Mouse (Mus musculus): Measurements from ENCODE around the gene BC067074. TPM values are rescaled to one million over a fixed set of nuclear protein-coding genes. Genes with fewer than 3 reads are reported as not detected.

Gene BC067074
- polyA plus RNA-seq, 1 experiment from 2014 or later = 6.0 TPM

GRCm38 (mm10) chr13:113417757-113418483, 125.0 kb downstream of the BC067074 start:
- H3K4me1 ChIP-seq (ENCODE audit: control insufficient read depth, insufficient read depth, low read length) = peaks cover 13% of the 10 kb centered on the region; the same call in 1 of the 2 replicates
- H3K9me3 ChIP-seq (ENCODE audit: control insufficient read depth, low read depth, low read length) = no peaks in the 10 kb centered on the region
- H3K36me3 ChIP-seq (ENCODE audit: control insufficient read depth, insufficient read depth, low read length) = no peaks in the 10 kb centered on the region
- no peak overlapping the region for H3K9ac ChIP-seq (replicated peaks; ENCODE audit: low read depth, low read length)
- H3K27me3 ChIP-seq (ENCODE audit: control insufficient read depth, insufficient read depth, low read length) = no peaks in the 10 kb centered on the region
- ATAC-seq (ENCODE audit: insufficient number of reproducible peaks, insufficient read depth, low FRiP score, low read depth) = peak; percentile 73; the same call in 1 of the 2 replicates
- H3K4me2 ChIP-seq (replicated peaks; ENCODE audit: low read depth, low read length) = no peak overlapping the region
- WGBS = 19% methylated on average over 9 of the region's 9 CpGs
- peak overlapping the region; percentile 44; the same call in 1 of the 2 replicates for H3K27ac ChIP-seq (ENCODE audit: low read length)
- H3K4me3 ChIP-seq (ENCODE audit: low read depth, low read length) = no peak overlapping the region

- 0 out of 2 replicates have a peak overlapping the region, but pooled peaks have one; percentile 4 for H3K27ac ChIP-seq (ENCODE audit: low read length)
- H3K4me2 ChIP-seq (replicated peaks; ENCODE audit: low read depth, low read length) = no peak overlapping the region
- WGBS = 69% methylated on average over 3 of the region's 3 CpGs
- no peaks in the 10 kb centered on the region for H3K36me3 ChIP-seq (ENCODE audit: control insufficient read depth, insufficient read depth, low read length)
- H3K27me3 ChIP-seq (ENCODE audit: control insufficient read depth, insufficient read depth, low read length) = no peaks in the 10 kb centered on the region
- H3K4me1 ChIP-seq (ENCODE audit: control insufficient read depth, insufficient read depth, low read length) = peaks cover 13% of the 10 kb centered on the region; the same call in 1 of the 2 replicates
- no peak overlapping the region for H3K4me3 ChIP-seq (ENCODE audit: low read depth, low read length)
- no peak overlapping the region for H3K9ac ChIP-seq (replicated peaks; ENCODE audit: low read depth, low read length)
- no peaks in the 10 kb centered on the region for H3K9me3 ChIP-seq (ENCODE audit: control insufficient read depth, low read depth, low read length)
- ATAC-seq (ENCODE audit: insufficient number of reproducible peaks, insufficient read depth, low FRiP score, low read depth) = no peak
Measured at GRCm38 (mm10) chr13:113418632-113419031, 125.7 kb downstream of the BC067074 start.

GRCm38 (mm10) chr13:113421472-113421871, 128.5 kb downstream of the BC067074 start:
- Histone ChIP-seq H3K36me3 (ENCODE audit: control insufficient read depth, insufficient read depth, low read length) (no peaks in the 10 kb centered on the region), H3K4me3 (ENCODE audit: low read depth, low read length) (no peak overlapping the region), H3K4me1 (ENCODE audit: control insufficient read depth, insufficient read depth, low read length) (peaks cover 13% of the 10 kb centered on the region; the same call in 1 of the 2 replicates), H3K4me2 (replicated peaks; ENCODE audit: low read depth, low read length) (no peak overlapping the region), H3K27me3 (ENCODE audit: control insufficient read depth, insufficient read depth, low read length) (no peaks in the 10 kb centered on the region), H3K9ac (replicated peaks; ENCODE audit: low read depth, low read length) (no peak overlapping the region), H3K9me3 (ENCODE audit: control insufficient read depth, low read depth, low read length) (no peaks in the 10 kb centered on the region), H3K27ac (ENCODE audit: low read length) (no peak overlapping the region)
- WGBS = 58% methylated on average over 3 of the region's 3 CpGs
- ATAC-seq (ENCODE audit: insufficient number of reproducible peaks, insufficient read depth, low FRiP score, low read depth) = no peak

GRCm38 (mm10) chr13:113423825-113424224, 130.9 kb downstream of the BC067074 start:
- WGBS = 88% methylated on average over 7 of the region's 7 CpGs
- Histone ChIP-seq H3K27me3 (ENCODE audit: control insufficient read depth, insufficient read depth, low read length) (no peaks in the 10 kb centered on the region), H3K36me3 (ENCODE audit: control insufficient read depth, insufficient read depth, low read length) (no peaks in the 10 kb centered on the region), H3K4me3 (ENCODE audit: low read depth, low read length) (no peak overlapping the region), H3K9ac (replicated peaks; ENCODE audit: low read depth, low read length) (no peak overlapping the region), H3K4me2 (replicated peaks; ENCODE audit: low read depth, low read length) (no peak overlapping the region), H3K9me3 (ENCODE audit: control insufficient read depth, low read depth, low read length) (no peaks in the 10 kb centered on the region), H3K27ac (ENCODE audit: low read length) (no peak overlapping the region), H3K4me1 (ENCODE audit: control insufficient read depth, insufficient read depth, low read length) (peaks cover 4% of the 10 kb centered on the region; the same call in 1 of the 2 replicates)
- ATAC-seq (ENCODE audit: insufficient number of reproducible peaks, insufficient read depth, low FRiP score, low read depth) = no peak

- Histone ChIP-seq H3K27me3 (ENCODE audit: control insufficient read depth, insufficient read depth, low read length) (no peaks in the 10 kb centered on the region), H3K27ac (ENCODE audit: low read length) (no peak overlapping the region), H3K4me3 (ENCODE audit: low read depth, low read length) (no peak overlapping the region), H3K9ac (replicated peaks; ENCODE audit: low read depth, low read length) (no peak overlapping the region), H3K9me3 (ENCODE audit: control insufficient read depth, low read depth, low read length) (peaks cover under 1% of the 10 kb centered on the region; the same call in 1 of the 2 replicates), H3K4me2 (replicated peaks; ENCODE audit: low read depth, low read length) (no peak overlapping the region), H3K4me1 (ENCODE audit: control insufficient read depth, insufficient read depth, low read length) (no peaks in the 10 kb centered on the region), H3K36me3 (ENCODE audit: control insufficient read depth, insufficient read depth, low read length) (no peaks in the 10 kb centered on the region)
- no peak for ATAC-seq (ENCODE audit: insufficient number of reproducible peaks, insufficient read depth, low FRiP score, low read depth)
- 91% methylated on average over 4 of the region's 4 CpGs for WGBS
Measured at GRCm38 (mm10) chr13:113425907-113426306, 132.9 kb downstream of the BC067074 start.

Other genes with a start within 250 kb of the BC067074 start
- 164 and 166 TPM in 2 replicates for gene Gpx8, start 246.7 kb upstream of the BC067074 start, polyA plus RNA-seq (2014; fragmentation: Nextera tagmentation; extraction: Ambion mirVana)
- gene Gzma, start 192.2 kb upstream of the BC067074 start, polyA plus RNA-seq (2014; fragmentation: Nextera tagmentation; extraction: Ambion mirVana) = not detected in 2 replicates
- gene Esm1, start 83.5 kb upstream of the BC067074 start, polyA plus RNA-seq (2014; fragmentation: Nextera tagmentation; extraction: Ambion mirVana) = 2.5 and 2.9 TPM in 2 replicates
- gene Gzmk, start 67.3 kb upstream of the BC067074 start, polyA plus RNA-seq (2014; fragmentation: Nextera tagmentation; extraction: Ambion mirVana) = 0.25 TPM in 1 of 2 replicates, not detected in the other

Data from stomach, embryonic 14.5 days (tissue).